Mouse (Mus musculus) heart, embryonic 13.5 days (tissue): ENCODE measurements at regions not wholly inside any gene's neighbourhood (a gene's known extent, or its start where the extent isn't known, plus 50 kb on each side); places are given as distances from the start of the nearest gene placed in this dataset.
"Not testable (repeated sequence)": the region's sequence is repeated elsewhere in the genome, so short reads cannot be mapped to it uniquely, and the experiment has no call there.

ENCODE experiments used
- ATAC-seq: fragments of 200-750 bp; cut with Nextera tagmentation; 2 replicates; pipeline ENCODE4 v1.8.0; 2017; ENCODE audit warnings: moderate TSS enrichment; ENCODE audit not compliant: insufficient number of reproducible peaks, low FRiP score, low TSS enrichment; ENCODE audit errors: extremely low read depth
- H3K27ac ChIP-seq: fragments of 300-500 bp; sonication (generic); replicated peaks from 2 replicates; pipeline ENCODE4 v1.5.1; 2015; ENCODE audit warnings: moderate library complexity, mild to moderate bottlenecking, inconsistent platforms
- H3K27me3 ChIP-seq: fragments of 300-500 bp; sonication (generic); replicated peaks from 2 replicates; pipeline ENCODE4 v1.6.1; 2015; ENCODE audit warnings: mild to moderate bottlenecking, inconsistent platforms
- H3K36me3 ChIP-seq: fragments of 300-500 bp; sonication (generic); 2 replicates; pipeline ENCODE4 v1.6.1; 2015; ENCODE audit warnings: mild to moderate bottlenecking, inconsistent platforms
- H3K4me1 ChIP-seq: fragments of 300-500 bp; sonication (generic); 2 replicates; pipeline ENCODE4 v1.6.1; 2015; ENCODE audit warnings: inconsistent platforms
- H3K4me2 ChIP-seq: fragments of 300-500 bp; sonication (generic); 2 replicates; pipeline ENCODE4 v1.6.1; 2015; ENCODE audit warnings: inconsistent platforms, mild to moderate bottlenecking, moderate library complexity
- H3K4me3 ChIP-seq: fragments of 300-500 bp; sonication (generic); 2 replicates; pipeline ENCODE4 v1.5.1; 2015; ENCODE audit warnings: moderate library complexity, mild to moderate bottlenecking, inconsistent platforms
- H3K9ac ChIP-seq: fragments of 300-500 bp; sonication (generic); 2 replicates; pipeline ENCODE4 v1.6.1; 2015; ENCODE audit warnings: inconsistent platforms, mild to moderate bottlenecking, moderate library complexity
- H3K9me3 ChIP-seq: fragments of 300-500 bp; sonication (generic); 2 replicates; pipeline ENCODE4 v1.6.1; 2016; ENCODE audit warnings: inconsistent platforms
- WGBS: fragments of 180-500 bp; shearing (Covaris S2); methylation state at CpG from one replicate; pipeline ENCODE4 v1.1.7; 2015; ENCODE audit warnings: mixed read lengths; 5-methylcytosine and 5-hydroxymethylcytosine counted together

DNA sequence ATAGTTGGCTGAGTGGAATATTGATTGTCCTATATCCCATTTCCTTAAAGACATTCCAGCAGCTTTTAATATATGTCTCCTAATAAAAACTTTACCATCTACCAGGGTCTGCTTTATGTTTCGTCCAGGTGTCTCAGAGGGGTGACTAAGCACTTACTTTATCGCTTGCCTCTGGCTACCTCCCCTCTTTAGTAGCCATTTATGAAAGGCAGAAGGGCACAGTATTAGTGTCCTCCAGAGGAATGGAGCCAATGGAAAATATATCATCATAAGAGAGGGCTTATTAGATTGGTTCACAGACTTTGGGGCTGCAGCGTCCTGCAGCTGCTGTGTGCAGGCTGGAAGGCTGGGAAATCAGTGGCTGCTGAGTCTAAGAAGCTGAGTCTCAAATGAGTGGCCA is 271.8 kb upstream of the Slc39a10 start:
- Histone ChIP-seq H3K9me3 (no peaks in the 10 kb centered on the region), H3K4me2 (no peak overlapping the region), H3K36me3 (no peaks in the 10 kb centered on the region), H3K4me3 (no peak overlapping the region), H3K27ac (no peak overlapping the region), H3K9ac (no peak overlapping the region), H3K27me3 (no peaks in the 10 kb centered on the region), H3K4me1 (no peaks in the 10 kb centered on the region)
- ATAC-seq: no peak
- WGBS: 81% methylated on average over 3 of the region's 3 CpGs

DNA sequence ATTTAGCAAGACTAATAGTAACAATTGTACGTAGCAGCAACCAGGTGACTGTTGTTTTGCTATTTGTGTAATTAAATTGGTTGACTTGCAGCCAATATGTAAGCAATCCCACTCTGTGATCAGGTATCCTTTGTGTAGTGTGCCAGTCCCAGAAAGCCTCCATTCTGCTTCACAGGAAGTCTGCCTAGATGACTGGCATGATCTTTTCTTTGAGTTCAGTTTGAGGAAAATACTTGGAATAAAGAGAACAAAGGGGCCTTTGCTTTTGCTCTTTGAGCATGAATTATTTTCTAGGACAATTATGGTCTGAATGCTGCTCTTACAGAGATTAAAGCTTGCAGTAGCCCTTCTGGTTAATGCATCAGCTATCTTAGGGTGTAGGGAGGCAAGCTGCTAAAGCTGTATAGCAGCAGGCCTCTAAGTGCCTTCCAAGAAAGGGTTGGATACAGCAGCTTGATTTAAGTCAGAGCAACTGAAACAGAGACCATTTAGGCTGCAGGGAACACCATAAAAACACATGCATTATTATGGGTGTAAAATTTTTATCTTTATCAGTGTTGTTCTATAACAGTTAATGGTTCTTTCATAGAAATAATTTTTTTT is 271.3 kb upstream of the Slc39a10 start:
- Histone ChIP-seq H3K4me1 (no peaks in the 10 kb centered on the region), H3K4me3 (no peak overlapping the region), H3K27me3 (no peaks in the 10 kb centered on the region), H3K4me2 (no peak overlapping the region), H3K36me3 (no peaks in the 10 kb centered on the region), H3K9me3 (no peaks in the 10 kb centered on the region), H3K27ac (no peak overlapping the region), H3K9ac (no peak overlapping the region)
- no peak for ATAC-seq
- 63% methylated on average over 1 of the region's 1 CpGs for WGBS

DNA sequence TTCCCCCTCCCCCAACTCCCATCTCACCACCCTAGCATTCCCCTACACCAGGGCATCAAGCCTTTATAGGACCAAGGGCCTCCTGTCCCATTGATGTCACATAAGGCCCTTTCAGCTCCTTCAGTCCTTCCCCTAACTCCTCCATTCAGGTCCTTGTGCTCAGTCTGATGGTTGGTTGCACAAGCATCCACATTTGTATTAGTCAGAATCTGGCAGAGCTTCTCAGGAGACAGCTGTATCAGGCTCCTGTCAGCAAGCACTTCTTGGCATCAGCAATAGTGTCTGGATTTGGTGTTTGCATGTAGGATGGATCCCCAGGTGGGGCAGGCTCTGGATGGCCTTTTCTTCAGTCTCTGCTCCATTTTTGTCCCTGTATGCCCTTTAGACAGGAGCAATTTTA is 237.4 kb upstream of the Slc39a10 start:
- not testable (repeated sequence) for H3K27me3 ChIP-seq, H3K4me2 ChIP-seq, H3K4me3 ChIP-seq, H3K27ac ChIP-seq, H3K9me3 ChIP-seq, H3K9ac ChIP-seq, H3K36me3 ChIP-seq, ATAC-seq, H3K4me1 ChIP-seq

DNA sequence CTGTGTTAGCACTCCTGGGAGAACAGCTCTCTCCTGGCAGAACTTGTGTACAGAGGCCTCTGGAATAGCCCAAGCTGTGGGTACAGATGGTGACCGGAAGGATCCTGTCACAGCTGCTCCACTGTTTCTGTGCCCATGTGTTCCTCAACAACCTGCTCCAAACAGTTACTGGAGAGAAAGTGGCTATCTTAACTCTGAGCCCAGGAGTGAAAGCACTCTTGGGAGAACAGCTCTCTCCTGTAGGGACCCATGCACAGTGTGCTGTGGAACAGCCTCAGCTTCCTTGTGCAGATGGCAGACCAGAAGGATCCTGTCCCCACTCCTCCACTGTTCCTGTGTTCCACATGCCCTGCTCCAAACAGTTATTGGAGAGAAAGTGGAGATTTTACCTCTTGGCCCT is 227.0 kb upstream of the Slc39a10 start:
- ATAC-seq: no peak
- Histone ChIP-seq H3K27me3 (no peaks in the 10 kb centered on the region), H3K27ac (no peak overlapping the region), H3K9me3 (no peaks in the 10 kb centered on the region), H3K36me3 (no peaks in the 10 kb centered on the region), H3K4me3 (no peak overlapping the region), H3K4me2 (no peak overlapping the region), H3K9ac (no peak overlapping the region), H3K4me1 (no peaks in the 10 kb centered on the region)
- WGBS: 75% methylated on average over 1 of the region's 1 CpGs

DNA sequence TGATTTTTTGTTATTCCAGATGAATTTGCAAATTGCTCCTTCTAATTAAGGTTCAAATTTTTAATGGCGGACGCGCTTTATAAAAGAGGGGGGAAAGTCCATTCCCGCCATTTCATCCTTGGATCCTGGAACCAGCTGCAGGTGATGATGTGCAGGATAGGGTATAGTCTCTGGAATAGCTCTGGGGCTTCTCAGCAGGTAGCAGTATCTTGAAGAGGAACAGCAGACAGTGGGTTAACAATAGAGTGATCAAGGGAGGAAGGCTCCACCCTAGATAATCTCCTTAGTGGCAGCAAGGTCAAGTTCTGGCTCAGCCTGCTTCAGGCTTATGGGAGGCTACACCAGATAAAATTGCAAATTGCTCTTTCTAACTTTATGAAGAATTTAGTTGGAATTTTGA is 224.0 kb upstream of the Slc39a10 start:
- H3K4me1 ChIP-seq, H3K9me3 ChIP-seq, H3K4me2 ChIP-seq, H3K27me3 ChIP-seq, H3K9ac ChIP-seq, H3K27ac ChIP-seq, H3K36me3 ChIP-seq, ATAC-seq, H3K4me3 ChIP-seq: not testable (repeated sequence)
- WGBS: 88% methylated on average over 4 of the region's 4 CpGs

DNA sequence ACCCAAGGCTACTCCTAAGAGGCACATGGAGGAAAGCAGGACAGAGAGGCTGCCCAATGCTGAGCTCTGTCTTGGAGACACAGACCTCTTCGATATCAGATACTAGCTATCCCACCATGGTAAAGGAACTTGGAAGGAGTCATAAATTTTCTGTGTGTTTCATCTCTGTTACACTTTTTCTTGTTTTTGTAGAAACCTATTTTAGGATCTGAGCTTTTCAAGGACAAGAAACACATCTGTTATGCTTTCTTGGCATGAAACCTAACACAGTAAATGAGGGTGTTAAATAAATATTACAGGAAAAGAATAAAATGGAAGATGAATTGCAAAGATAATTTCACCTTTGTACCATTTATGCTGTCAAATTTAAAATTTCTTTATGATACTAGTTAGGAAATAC is 219.8 kb upstream of the Slc39a10 start:
- 82% methylated on average over 1 of the region's 1 CpGs for WGBS
- no peaks in the 10 kb centered on the region for H3K27me3 ChIP-seq
- no peak for ATAC-seq
- no peak overlapping the region for H3K27ac ChIP-seq
- H3K9ac ChIP-seq: no peak overlapping the region
- no peaks in the 10 kb centered on the region for H3K36me3 ChIP-seq
- no peak overlapping the region for H3K4me2 ChIP-seq
- no peak overlapping the region for H3K4me3 ChIP-seq
- no peaks in the 10 kb centered on the region for H3K9me3 ChIP-seq
- H3K4me1 ChIP-seq: no peaks in the 10 kb centered on the region

DNA sequence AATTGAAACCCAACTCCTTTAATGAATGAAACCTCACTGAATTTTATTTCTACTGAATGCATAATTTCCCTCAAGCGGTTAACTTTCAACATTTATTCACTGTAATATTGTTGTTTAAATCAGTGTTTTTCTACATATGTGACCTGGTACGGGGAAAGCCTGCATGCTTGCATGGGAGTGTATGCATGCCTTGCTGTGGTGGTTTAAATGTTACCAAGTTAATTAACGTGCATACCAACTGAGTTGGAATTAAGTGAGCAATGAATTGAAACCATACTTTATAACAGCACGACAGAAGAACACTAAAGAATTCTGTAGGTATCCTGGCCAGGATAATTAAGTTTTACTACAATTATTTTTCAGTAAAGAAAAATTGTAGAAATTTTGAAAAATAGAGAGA is 211.4 kb upstream of the Slc39a10 start:
- Histone ChIP-seq H3K9ac (no peak overlapping the region), H3K27ac (no peak overlapping the region), H3K27me3 (no peaks in the 10 kb centered on the region), H3K9me3 (no peaks in the 10 kb centered on the region), H3K4me2 (no peak overlapping the region), H3K4me1 (no peaks in the 10 kb centered on the region), H3K36me3 (no peaks in the 10 kb centered on the region), H3K4me3 (no peak overlapping the region)
- 76% methylated on average over 4 of the region's 4 CpGs for WGBS
- ATAC-seq: no peak

DNA sequence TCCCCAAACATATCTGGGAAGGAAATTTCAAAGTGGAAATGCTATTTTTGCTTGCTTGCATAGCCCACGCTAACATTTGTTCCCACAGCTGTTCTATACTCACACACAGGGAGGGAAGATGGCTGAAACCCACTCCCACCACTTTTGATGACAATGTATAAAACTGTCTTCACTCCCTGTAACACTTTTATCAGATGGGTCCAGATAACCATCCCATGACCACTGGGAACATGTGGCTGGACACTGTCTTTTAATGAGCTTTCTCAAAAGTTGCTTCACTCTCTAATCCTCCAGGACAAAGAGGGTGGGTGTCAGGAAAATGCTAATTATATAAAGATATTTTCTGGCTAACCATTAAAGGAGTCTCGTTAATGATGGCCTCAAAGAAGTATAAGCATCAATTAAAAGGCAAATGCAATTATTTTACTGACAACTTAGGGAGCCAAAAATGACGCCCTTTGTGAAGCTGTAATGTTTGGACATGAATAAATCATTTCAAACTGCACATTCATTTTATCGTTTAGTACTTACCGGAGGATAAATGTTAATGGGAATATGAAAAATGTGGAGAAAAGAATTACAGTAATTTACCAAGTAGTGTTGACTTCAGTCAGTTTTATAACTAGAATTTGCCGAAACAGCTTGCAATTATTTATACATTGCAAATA is 210.8 kb upstream of the Slc39a10 start:
- H3K36me3 ChIP-seq: no peaks in the 10 kb centered on the region
- H3K27me3 ChIP-seq: no peaks in the 10 kb centered on the region
- no peaks in the 10 kb centered on the region for H3K4me1 ChIP-seq
- no peaks in the 10 kb centered on the region for H3K9me3 ChIP-seq
- H3K4me2 ChIP-seq: no peak overlapping the region
- ATAC-seq: no peak
- no peak overlapping the region for H3K9ac ChIP-seq
- 79% methylated on average over 6 of the region's 6 CpGs for WGBS
- H3K27ac ChIP-seq: no peak overlapping the region
- no peak overlapping the region for H3K4me3 ChIP-seq

DNA sequence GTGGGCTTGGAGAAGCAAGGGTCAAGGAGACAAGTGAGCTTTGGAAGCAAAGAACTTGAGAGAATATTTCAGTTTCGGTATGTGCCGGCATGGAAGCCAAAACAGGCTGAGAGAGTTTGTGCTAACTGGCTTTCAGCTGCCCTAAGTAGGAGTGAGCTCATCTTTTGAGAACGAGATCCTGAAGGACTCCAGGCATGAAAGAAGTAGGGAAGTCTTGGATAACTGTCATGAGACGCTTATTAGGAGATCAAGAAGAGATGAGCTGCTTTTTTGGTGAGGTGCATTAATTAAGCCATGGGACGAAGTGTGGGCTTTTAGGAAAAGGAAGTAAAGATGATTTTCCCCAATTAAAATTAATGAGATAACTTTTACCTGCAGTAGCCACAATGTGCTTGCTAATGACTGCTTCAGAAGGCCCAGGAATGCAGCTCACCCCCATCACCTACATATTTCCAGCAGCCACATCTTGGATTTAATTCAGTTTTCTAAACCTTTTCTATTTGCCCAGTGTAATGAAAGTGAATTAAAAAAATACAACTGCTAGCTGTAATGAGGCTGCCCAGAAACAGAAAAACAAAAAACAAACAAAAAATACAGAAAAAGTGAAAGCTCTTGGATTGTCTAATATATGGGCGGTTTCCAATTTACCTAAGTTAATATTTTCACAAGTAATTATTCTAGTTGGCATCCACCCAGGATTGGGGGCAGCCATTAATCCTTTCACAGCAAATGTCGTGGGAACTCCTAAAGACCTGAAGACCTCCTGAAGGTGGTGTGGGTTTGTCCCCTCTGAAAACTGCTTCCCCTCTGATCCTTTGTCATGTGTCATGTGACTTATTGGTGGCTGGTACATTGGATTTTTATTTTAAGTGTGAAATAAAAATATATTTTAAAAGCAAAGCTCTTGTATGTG is 204.7 kb upstream of the Slc39a10 start:
- no peak overlapping the region for H3K4me2 ChIP-seq
- no peak overlapping the region for H3K4me3 ChIP-seq
- no peaks in the 10 kb centered on the region for H3K4me1 ChIP-seq
- no peaks in the 10 kb centered on the region for H3K27me3 ChIP-seq
- no peaks in the 10 kb centered on the region for H3K36me3 ChIP-seq
- 74% methylated on average over 7 of the region's 7 CpGs for WGBS
- ATAC-seq: no peak
- H3K9ac ChIP-seq: no peak overlapping the region
- no peak overlapping the region for H3K27ac ChIP-seq
- H3K9me3 ChIP-seq: no peaks in the 10 kb centered on the region

DNA sequence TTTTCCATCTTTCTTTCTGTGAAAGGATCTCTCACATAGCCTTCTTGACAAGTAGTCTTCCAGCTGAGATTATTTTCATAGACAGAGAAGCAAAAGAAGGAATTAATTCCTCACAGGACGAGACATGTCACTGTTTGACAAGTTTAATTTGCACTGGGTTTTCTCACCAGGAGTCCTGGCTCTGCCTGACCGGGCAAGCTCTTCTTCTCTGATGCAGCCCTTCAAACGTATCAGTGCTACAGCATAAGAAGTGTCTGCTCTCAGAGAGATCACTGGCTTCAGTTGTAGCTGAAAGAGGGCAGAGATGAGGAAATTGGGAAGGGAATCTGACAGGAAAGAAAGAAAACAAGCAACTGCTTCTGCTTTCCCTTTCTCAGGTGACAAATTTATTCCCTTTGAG is 201.8 kb upstream of the Slc39a10 start:
- Histone ChIP-seq H3K9me3 (no peaks in the 10 kb centered on the region), H3K9ac (no peak overlapping the region), H3K4me2 (no peak overlapping the region), H3K27me3 (no peaks in the 10 kb centered on the region), H3K27ac (no peak overlapping the region), H3K4me1 (no peaks in the 10 kb centered on the region), H3K36me3 (no peaks in the 10 kb centered on the region), H3K4me3 (no peak overlapping the region)
- ATAC-seq: no peak
- 17% methylated on average over 3 of the region's 3 CpGs for WGBS

DNA sequence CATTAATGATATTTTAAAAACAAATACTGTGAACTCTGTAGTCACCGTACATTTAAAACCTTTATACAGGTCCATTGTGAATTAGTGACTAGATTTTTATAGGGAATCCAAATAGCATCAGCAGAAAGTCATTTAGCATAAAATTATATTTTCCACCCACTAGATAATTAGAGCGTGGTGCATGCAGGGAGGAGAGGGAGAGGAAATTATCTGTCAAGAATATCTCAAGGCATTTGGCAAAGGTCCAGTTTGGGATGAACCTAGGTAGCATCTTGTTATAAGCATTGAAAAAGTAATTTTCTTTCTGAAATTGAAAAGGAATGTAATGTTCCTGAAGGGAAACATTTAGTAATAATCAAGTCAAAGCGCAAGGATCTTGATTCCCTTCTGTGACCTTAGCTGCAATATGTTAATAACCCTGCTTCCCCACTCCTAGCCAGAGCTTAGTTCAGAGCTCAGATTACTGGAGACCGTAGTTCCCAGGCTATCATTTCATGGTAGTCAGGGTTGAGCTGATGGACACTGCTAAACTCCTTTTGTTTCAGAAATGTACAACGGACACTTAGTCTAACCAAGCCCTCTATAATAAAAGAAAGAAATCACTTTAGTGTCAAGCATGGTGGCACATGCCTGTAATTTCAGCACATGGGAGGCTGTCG is 200.8 kb upstream of the Slc39a10 start:
- H3K27ac ChIP-seq: no peak overlapping the region
- H3K27me3 ChIP-seq: no peaks in the 10 kb centered on the region
- H3K4me3 ChIP-seq: no peak overlapping the region
- no peaks in the 10 kb centered on the region for H3K9me3 ChIP-seq
- no peak overlapping the region for H3K9ac ChIP-seq
- 59% methylated on average over 6 of the region's 6 CpGs for WGBS
- no peaks in the 10 kb centered on the region for H3K4me1 ChIP-seq
- no peak overlapping the region for H3K4me2 ChIP-seq
- no peaks in the 10 kb centered on the region for H3K36me3 ChIP-seq
- ATAC-seq: no peak
